Mouse (Mus musculus) adrenal gland, adult (tissue): Measurements from ENCODE around the gene Sf3b3.
"Not testable (repeated sequence)": the region's sequence is repeated elsewhere in the genome, so short reads cannot be mapped to it uniquely, and the experiment has no call there.

Experiments used
- DNase-seq, 2 experiments: peaks; one replicate each; pipeline ENCODE4 v3.0.0; 2022 to 2023; ENCODE audit warnings: low spot score in 1 of 2; ENCODE audit not compliant: inconsistent age in 2 of 2

The Sf3b3 gene

GRCm38 (mm10) chr8:110846405-110847170 is at the start of gene Sf3b3, which contains the start of gene Cog4:
TSS of gene Sf3b3 (minus strand) at chr8:110846787.
TSS of gene Cog4 (plus strand) at chr8:110846600.
- peak; percentile 86 to 97 for DNase-seq

GRCm38 (mm10) chr8:110895812-110896211 is 49.2 kb upstream of the Sf3b3 start:
- no peak for DNase-seq

GRCm38 (mm10) chr8:110895254-110895653 is 48.7 kb upstream of the Sf3b3 start:
- DNase-seq, result no peak

GRCm38 (mm10) chr8:110894851-110895250 is 48.3 kb upstream of the Sf3b3 start:
- DNase-seq, result no peak

GRCm38 (mm10) chr8:110892913-110893312 is 46.3 kb upstream of the Sf3b3 start:
- DNase-seq, result no peak

- DNase-seq, result no peak
These were observed 45.5 kb upstream of the Sf3b3 start for GRCm38 (mm10) chr8:110892040-110892439.

- no peak for DNase-seq
These were observed 43.4 kb upstream of the Sf3b3 start for GRCm38 (mm10) chr8:110889904-110890470.

GRCm38 (mm10) chr8:110888860-110889259 is 42.3 kb upstream of the Sf3b3 start:
- DNase-seq, result no peak

- no peak for DNase-seq
These were observed 41.9 kb upstream of the Sf3b3 start for GRCm38 (mm10) chr8:110888441-110888840.

- peak in 1 of 2 experiments; percentile 60 for DNase-seq
These were observed 41.0 kb upstream of the Sf3b3 start for GRCm38 (mm10) chr8:110887551-110887950.

GRCm38 (mm10) chr8:110886634-110887033 is 40.0 kb upstream of the Sf3b3 start:
- no peak for DNase-seq

- DNase-seq, result no peak
These were observed 37.2 kb upstream of the Sf3b3 start for GRCm38 (mm10) chr8:110883824-110884223.

- no peak for DNase-seq
These were observed 35.2 kb upstream of the Sf3b3 start for GRCm38 (mm10) chr8:110881741-110882310.

GRCm38 (mm10) chr8:110877862-110878261 is 31.3 kb upstream of the Sf3b3 start:
- no peak for DNase-seq

- no peak for DNase-seq
These were observed 23.9 kb upstream of the Sf3b3 start for GRCm38 (mm10) chr8:110870501-110870900.

- not testable (repeated sequence) for DNase-seq
These were observed 14.9 kb upstream of the Sf3b3 start for GRCm38 (mm10) chr8:110861347-110862025.

- DNase-seq, result peak in 1 of 2 experiments; percentile 50
These were observed 13.3 kb upstream of the Sf3b3 start for GRCm38 (mm10) chr8:110859651-110860501.

- DNase-seq, result peak in 1 of 2 experiments; percentile 51
These were observed 10.3 kb upstream of the Sf3b3 start for GRCm38 (mm10) chr8:110856760-110857461.

- DNase-seq, result not testable (repeated sequence)
These were observed 9.5 kb upstream of the Sf3b3 start for GRCm38 (mm10) chr8:110856073-110856472.

GRCm38 (mm10) chr8:110851186-110851585 is 4.6 kb upstream of the Sf3b3 start:
- DNase-seq, result no peak
